Mouse (Mus musculus): Measurements from ENCODE around the gene Olfr659.

Olfr659 gene

GRCm38 (mm10) chr7:104666453-104666852, at the start of gene Olfr659:
Gene Olfr659, plus strand, starts transcription at chr7:104666753.
- DNase-seq (ENCODE audit: low read depth, low spot score) = no peak

DNA sequence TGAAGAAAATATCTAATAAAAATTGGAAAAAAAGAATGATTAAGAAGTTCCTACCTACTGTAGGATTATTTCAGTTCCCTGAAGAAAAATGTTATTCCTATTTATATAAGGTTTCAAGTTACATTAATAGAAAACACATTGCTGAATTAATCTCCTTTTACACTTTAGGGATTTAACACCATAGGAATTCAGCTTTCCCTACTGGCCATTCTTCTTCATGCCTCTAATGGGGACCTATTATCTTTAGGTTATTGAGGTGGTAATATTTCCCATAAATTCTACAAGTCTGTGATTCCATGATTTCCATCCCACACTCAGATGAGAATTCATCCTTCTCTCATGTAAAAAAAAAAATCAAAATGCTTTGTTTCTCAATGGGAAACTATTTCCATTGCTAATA, 42.1 kb upstream of the Olfr659 start, which contains the start of gene Olfr657:
Gene Olfr657 (plus strand): TSS at position 301 of the 400 bp plus-strand sequence.
- DNase-seq (ENCODE audit: low read depth, low spot score) = no peak

DNA sequence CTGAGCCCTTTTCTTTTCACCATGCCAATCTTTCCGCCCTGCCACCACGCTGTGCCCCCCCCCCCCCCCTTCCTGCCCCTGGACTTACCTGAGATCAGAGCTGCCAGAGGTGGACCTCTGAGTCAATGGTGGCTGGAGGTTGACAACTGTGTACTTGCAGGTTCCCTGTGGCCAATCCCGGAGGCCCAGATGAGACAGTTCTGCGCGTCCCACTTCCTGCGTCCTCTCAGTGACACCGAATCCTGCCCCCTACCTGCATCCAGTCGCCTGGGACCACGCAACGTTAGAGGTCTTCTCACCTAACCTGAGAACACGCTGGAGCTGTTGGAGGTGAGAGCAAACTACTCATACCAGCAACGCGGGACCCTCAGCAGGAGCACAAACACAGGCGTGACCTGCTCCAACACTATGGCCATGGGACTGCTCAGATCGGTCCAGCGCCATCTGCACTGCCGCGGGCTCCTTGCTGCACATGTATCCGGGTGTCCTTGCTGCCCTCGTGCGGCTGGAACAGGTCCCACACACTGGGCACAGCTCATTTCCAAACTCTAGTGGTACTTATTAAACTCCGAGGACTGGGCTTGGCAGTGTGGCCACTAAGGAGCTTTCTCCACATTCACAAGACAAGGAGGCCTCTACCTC, 19.6 kb upstream of the Olfr659 start, which contains the start of gene Olfr658:
Gene Olfr658 (minus strand): TSS at position 465 of the 642 bp plus-strand sequence.
- DNase-seq (ENCODE audit: low read depth, low spot score) = peak; percentile 62

GRCm38 (mm10) chr7:104686201-104686600, 19.6 kb downstream of the Olfr659 start, which contains the start of gene Olfr661:
Gene Olfr661, plus strand, starts transcription at chr7:104686501.
- no peak for DNase-seq (ENCODE audit: low read depth, low spot score)

All from mesoderm, embryonic 11.5 days (tissue).